Mouse (Mus musculus) spleen, postnatal 10 days (tissue): ENCODE measurements around the gene H2-Q10.
"Not testable (repeated sequence)": the region's sequence is repeated elsewhere in the genome, so short reads cannot be mapped to it uniquely, and the experiment has no call there.

Source experiments
- DNase-seq, 2 experiments: peaks; one replicate each; pipeline ENCODE4 v3.0.0; 2021 to 2022; ENCODE audit warnings: low spot score in 2 of 2

H2-Q10 gene

DNA sequence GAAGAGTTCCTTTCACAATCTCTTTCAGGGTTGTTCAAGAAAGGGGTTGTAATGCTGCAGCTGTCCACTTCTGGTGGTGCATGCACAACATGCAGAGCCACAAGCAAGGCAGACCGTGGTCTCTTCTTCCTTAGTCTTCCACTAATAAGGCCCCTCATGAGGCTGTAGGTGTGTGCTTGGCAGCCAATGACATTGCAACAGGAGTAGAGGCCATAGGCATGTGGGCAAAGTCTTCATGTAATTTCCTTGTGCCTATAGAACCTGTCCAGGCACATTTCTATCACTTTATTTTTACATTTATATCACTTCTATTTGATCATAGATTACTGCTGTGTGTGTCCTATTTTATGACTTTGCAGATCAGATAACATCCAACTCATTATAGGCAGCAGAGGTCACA lies 11.6 kb upstream of the H2-Q10 start:
- not testable (repeated sequence) for DNase-seq

GRCm38 (mm10) chr17:35460513-35461341 lies 9.2 kb upstream of the H2-Q10 start:
- not testable (repeated sequence) for DNase-seq

DNA sequence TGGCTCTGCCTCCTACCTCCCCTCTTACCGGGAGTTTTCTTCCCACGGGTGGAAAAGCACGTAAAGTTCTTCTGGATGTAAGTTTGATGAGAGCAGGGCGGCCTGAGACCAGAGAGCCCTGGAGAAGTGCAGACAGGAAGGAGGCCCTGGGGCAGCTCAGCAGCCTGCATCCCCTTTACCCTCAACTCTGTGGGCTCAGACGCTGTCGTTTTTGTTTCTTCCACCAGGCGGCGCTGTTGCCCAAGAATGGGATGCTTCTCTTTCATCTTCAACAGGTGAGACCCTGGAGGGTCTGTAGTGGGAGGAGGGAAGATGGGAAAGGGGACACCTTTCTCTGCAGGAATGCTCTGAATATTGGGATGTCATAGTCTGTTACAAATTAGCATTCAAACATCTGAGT lies 4.2 kb upstream of the H2-Q10 start:
- peak in 1 of 2 experiments; percentile 30 for DNase-seq

DNA sequence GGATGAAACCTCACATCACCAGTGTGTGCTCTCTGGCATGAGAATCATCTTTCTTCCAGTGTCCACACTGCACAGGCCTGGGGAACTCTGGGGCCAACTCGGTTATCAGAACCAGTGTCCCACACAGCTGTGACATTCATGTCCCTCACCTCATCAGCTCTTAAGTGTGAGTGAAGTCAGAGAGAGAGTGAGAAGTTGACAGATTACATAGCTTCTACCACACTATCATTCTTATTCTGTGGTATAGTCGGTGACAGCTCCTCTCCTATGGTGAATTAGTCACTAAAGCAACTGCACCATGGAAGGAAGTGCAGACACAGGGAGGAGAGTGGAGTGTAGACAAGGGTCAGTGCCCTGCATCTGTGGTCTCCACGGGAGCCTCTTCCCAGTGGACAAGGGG lies 953 bp upstream of the H2-Q10 start:
- DNase-seq = not testable (repeated sequence)

GRCm38 (mm10) chr17:35484066-35484465 lies 14.2 kb downstream of the H2-Q10 start:
- peak; percentile 30 to 72 for DNase-seq

DNA sequence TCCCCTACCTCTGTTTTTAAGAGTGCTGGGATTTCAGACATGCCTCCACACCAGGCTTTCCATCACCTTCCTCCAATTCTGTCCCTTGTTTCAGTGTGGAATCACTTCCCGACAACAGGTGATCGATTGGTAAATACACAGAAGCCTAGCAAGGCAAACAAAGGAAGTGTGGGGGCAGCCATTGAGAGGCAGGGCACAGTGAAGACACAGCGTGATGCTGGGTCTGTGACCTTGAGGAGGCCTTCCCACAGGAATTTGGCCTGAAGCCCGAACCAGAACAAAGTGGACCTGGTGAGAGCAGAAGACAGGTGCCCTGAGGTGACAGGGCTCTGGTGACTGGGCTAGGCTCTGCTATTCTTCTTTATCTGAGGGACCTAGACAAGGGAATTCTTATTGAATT lies 15.8 kb downstream of the H2-Q10 start:
- no peak for DNase-seq

DNA sequence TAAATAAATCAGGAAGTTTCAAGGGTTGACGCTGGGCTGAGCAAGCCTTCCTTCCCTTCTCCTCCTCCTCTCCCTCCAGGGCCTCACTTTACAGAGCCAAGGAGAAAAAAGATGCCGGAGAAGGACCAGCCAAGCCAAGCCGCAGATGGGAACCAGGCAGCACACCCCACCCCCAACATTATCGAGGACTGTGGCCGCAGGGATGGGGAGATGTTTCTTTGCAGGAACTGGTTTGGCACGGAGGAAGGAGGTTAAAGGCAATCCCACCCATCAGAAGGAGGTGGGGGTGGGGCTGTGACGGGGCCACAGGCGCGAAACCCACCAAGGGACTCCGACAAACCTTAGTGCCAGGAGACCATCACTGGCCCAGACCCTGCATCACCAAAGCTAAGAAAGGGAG lies 16.8 kb downstream of the H2-Q10 start:
- DNase-seq = no peak

GRCm38 (mm10) chr17:35488041-35488440 lies 18.2 kb downstream of the H2-Q10 start:
- no peak for DNase-seq

GRCm38 (mm10) chr17:35490320-35490719 lies 20.4 kb downstream of the H2-Q10 start:
- no peak for DNase-seq

DNA sequence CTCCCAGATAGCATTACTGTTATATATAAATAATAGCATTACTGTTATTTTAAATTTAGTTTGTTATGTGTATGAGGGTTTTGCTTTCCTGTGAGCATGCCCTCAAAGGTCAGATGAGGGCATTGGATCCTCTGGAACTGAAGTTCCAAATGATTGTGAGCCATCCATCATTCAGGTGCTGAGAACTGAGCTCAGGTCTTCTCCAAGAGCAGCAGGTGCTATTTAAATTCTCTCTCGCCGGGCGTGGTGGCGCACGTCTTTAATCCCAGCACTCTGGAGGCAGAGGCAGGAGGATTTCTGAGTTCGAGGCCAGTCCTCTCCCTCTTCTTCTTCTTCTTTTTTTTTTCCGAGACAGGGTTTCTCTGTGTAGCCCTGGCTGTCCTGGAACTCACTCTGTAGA lies 27.2 kb downstream of the H2-Q10 start:
- DNase-seq = no peak

GRCm38 (mm10) chr17:35502226-35502625 lies 32.3 kb downstream of the H2-Q10 start:
- DNase-seq = no peak

GRCm38 (mm10) chr17:35502762-35503161 lies 32.9 kb downstream of the H2-Q10 start:
- no peak for DNase-seq

- no peak for DNase-seq
Observed at GRCm38 (mm10) chr17:35503849-35504248, 34.0 kb downstream of the H2-Q10 start.

- DNase-seq = no peak
Observed at GRCm38 (mm10) chr17:35504628-35505481, 35.0 kb downstream of the H2-Q10 start.

DNA sequence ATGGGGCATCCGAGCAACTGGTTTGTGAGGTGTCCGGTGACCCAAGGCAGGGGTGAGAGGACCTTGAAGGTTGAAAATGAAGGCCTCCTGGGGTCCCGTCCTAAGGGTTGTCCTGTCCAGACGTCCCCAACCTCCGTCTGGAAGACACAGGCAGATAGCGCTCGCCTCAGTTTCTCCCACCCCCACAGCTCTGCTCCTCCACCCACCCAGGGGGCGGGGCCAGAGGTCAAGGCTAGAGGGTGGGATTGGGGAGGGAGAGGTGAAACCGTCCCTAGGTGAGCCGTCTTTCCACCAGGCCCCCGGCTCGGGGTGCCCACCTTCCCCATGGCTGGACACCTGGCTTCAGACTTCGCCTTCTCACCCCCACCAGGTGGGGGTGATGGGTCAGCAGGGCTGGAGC lies 35.9 kb downstream of the H2-Q10 start, which contains the start of gene Pou5f1:
Gene Pou5f1 (plus strand): TSS at position 243 of the 400 bp plus-strand sequence.
- no peak for DNase-seq

GRCm38 (mm10) chr17:35506881-35507280 lies 37.0 kb downstream of the H2-Q10 start:
- DNase-seq = no peak

DNA sequence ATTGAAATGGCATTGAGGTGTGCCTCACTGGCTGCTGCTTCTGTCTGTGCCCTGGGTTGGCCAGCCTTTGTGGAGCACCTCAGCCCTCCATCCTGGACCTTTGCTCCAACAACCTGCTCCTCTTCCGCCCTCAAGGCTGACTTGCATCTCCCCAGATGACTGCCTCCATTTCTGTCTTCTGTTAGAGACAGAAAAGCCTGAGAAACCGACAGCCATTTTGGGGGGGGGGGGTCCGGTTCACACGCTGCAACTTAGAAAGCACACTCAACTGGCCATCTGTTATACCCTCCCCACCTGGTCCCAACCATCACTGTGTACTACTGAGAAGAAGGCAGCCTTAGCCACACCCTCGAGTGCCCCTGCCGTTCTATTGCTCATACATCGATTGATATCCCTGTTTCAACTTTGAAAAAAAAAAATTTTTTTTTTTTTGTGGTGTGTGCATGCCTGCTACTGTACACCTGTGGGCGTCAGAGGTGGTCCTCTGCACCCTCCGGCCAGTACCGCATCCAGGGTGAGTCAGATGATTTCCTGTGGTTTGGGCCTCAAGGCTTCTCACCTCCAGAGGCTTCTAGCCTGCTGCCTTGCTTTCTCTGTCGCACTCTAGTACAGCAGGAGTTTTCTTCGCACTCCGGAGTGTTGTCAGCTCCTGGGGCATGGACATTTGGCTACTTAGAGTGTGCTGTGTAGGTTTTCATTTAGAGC lies 37.8 kb downstream of the H2-Q10 start:
- DNase-seq = no peak

DNA sequence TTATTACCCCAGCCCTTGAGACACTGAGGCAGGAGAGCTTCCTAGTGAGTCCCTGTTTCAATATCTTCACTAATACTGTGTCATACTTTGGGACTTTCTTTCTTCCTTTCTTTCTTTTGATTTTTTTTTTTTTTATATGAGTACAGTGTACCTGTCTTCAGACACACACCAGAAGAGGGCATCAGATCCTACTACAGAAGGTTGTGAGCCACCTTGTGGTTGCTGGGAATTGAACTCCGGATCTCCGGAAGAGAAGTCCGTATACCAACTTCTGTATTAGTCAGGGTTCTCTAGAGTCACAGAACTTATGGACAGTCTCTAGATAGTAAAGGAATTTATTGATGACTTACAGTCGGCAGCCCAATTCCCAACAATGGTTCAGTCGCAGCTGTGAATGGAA lies 38.4 kb downstream of the H2-Q10 start:
- DNase-seq = not testable (repeated sequence)

- DNase-seq = peak in 1 of 2 experiments; percentile 58
Observed at GRCm38 (mm10) chr17:35509284-35509683, 39.4 kb downstream of the H2-Q10 start.

GRCm38 (mm10) chr17:35512916-35513626 lies 43.2 kb downstream of the H2-Q10 start:
- no peak for DNase-seq

- DNase-seq = peak; percentile 91 to 92
Observed at GRCm38 (mm10) chr17:35513886-35514285, 44.0 kb downstream of the H2-Q10 start.
